Mouse (Mus musculus): ENCODE results near the gene Atg7.

Gene Atg7

GRCm38 (mm10) chr6:114826889-114827288, 184.0 kb downstream of the Atg7 start:
- no peak for DNase-seq

DNA sequence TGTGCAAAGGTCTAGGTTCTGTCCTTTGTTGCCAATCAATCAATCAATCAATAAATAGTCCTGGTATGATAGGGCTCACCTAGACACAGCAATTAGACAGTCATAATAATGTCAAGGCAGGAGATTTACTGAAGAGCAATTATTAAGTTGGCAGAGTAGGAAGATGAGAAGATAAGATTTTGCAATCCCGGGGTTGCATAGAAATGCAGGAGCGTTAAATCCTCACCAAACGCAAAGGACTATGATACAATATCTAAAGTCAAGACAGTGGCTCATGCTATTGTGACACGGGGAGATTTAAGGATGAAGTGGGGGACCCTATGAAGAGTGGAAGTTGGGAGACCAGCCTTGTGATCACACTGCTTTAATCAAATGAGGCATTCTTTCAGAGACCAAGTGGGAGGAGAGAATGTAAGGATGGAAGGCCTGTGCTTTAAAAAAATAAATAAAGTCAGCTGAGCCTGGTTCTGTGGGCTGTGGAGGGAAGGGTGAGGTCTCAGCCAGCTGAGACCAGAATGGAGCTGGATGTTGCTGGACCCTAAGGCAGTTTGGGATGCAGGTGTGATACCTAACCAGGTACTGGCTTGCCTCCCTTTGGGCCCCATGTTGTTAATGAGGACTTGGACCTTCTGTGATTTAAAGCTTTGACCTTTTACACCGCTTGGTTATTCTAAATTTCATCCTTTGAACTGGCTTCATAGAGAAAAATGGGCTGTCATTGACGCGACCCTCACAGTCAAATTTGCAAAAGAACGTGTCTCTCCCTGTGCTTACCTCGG, 187.0 kb downstream of the Atg7 start:
- no peak for DNase-seq

DNA sequence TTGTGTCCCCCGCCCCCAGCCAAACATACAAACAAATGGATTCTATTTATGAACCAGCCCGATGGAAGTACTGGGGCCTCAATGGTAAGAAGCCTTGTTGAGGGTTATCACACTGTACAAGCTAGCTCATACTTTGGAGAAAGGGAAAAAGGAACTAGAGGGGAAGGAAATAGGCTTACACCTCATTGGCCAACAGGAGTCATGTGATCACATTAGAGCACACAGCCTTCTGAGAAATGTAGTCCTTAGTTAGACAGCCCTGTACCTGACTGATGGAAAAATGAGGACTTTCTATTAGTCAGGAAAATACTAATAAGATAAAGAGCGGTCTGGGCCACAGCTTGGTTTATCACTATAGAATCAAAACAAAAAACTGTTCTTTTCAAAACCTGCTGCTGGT, 188.9 kb downstream of the Atg7 start:
- no peak for DNase-seq

GRCm38 (mm10) chr6:114833058-114833685, 190.3 kb downstream of the Atg7 start:
- no peak for DNase-seq

GRCm38 (mm10) chr6:114833791-114834346, 191.0 kb downstream of the Atg7 start:
- DNase-seq = no peak

DNA sequence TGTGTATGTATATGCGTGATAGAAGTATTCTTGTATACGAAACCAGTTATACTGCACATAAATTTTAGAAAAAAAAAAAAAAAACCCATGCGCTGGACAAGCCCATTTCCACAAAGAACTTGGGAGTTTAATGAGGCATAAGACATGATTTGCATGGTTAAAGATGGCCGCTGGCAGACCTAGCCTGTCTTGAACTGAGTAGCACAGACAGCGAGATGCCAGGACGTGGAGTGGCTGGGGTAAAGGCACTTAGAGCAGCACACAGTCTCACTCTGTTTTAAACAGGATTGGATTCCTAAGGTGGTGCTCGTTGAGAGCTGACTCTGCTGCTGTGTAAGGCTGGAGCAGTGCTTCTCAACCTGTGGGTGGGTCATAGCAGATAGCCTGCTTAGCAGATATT, 192.4 kb downstream of the Atg7 start:
- no peak for DNase-seq

GRCm38 (mm10) chr6:114835752-114836151, 192.9 kb downstream of the Atg7 start:
- DNase-seq = no peak

GRCm38 (mm10) chr6:114836433-114836832, 193.5 kb downstream of the Atg7 start:
- DNase-seq = no peak

DNA sequence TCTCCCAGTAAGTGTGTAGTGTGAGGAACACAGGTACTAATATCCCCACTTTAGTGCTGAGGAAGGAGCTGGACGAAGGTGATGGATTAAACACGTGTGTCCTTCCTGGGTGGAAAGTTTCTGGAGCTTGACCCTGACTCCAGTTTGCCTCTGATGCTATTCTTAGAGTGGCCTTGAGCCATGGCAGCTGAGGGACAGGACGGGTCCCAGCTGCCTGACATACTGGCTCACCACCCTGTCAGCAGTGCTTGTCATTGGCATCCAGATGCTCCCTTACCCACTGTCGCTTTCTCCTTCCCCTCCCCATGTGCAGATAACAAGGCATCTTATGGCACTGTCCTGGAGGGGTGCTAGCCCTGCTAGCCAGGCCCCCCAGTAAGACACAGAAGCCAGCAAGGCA, 196.0 kb downstream of the Atg7 start:
- no peak for DNase-seq

DNA sequence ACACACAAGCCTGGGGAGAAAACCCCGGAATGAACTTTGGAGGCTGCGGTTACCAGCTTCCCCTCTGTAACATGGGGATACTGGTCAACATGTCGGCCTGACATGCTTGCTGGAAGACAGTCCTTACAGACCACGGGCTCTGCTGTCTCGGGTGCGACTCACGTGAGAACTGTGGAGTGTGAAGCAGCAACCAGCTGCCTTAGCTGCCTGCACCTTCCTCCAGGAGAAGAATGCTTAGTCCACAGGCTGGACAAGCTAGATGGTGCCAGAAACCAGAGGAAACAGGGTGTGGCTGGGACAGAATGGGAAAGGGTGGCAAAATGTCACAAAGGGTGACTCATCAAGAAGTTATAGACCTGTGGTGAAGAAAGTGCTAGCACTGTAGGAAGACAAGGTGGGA, 197.1 kb downstream of the Atg7 start:
- no peak for DNase-seq

GRCm38 (mm10) chr6:114842131-114842530, 199.2 kb downstream of the Atg7 start:
- no peak for DNase-seq

DNA sequence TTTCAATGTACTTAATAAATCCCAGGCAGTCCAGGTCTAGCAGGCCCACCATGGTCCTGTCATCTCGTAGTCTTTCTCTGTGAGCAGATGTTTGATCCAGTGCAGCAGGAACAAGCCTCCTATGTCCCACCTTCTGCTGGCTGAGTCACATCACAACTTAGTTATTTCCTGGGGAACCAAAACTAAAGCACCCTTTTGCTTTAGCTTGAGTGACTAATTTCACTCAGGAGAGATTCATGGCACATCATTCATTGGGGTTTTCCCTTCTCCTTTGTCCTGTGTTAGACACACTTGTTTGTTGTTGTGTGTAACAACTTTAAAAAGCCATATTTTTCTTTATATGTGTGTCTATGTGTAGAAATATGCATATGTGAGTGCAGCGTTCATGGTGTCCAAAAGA, 200.0 kb downstream of the Atg7 start:
- no peak for DNase-seq

- no peak for DNase-seq
Measured at GRCm38 (mm10) chr6:114846153-114846772, 203.4 kb downstream of the Atg7 start.

DNA sequence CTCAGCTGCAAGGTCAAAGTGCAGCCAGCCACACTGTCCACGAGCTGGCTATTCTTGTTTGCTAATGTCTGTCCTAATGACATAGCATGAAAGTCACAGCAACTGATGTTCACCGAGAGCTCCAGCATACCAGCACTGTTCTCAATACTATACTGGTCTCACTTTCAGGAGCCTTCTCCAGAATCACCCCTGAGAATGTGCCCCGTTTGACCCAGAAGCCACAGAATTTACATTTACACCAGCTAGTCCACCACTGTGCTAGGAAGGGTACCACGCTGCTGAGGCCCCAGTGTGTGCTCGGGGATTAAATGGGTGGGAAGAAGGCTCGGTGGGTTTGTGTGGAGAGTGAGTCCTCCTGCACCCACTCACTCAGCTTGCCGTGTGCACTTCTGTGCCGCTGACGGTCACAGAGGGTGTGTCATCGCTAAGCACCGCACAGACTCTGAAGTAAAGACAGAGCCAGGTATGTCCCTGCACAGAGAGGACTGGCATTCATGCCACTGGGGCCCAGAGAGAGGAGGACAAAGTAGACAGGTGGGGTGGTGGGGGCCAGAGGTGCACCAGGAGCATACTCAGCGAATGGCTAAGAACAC, 204.8 kb downstream of the Atg7 start:
- DNase-seq = no peak

GRCm38 (mm10) chr6:114848761-114849160, 205.9 kb downstream of the Atg7 start:
- no peak for DNase-seq

GRCm38 (mm10) chr6:114849787-114850186, 206.9 kb downstream of the Atg7 start:
- no peak for DNase-seq

DNA sequence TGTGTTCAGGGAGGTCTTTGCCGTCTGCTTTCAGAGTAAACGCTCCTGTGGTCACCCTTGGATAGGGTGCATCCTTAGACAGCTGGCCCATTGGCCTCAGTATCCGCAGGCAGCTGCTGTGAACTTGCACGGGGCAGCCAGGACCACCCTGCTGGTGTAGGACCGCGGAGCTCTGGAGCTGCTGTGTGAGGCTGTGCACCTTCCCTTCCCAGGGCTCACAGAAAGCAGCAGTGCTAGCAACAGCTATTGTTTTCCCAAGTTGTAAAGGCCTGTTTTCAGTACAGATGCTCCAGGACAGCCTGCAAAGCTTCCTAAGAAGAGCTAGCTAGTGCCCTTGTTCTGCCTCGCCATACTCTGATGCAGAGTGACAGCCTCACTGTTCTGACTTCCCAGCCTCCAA, 208.8 kb downstream of the Atg7 start:
- DNase-seq = no peak

GRCm38 (mm10) chr6:114852739-114853138, 209.8 kb downstream of the Atg7 start:
- no peak for DNase-seq

DNA sequence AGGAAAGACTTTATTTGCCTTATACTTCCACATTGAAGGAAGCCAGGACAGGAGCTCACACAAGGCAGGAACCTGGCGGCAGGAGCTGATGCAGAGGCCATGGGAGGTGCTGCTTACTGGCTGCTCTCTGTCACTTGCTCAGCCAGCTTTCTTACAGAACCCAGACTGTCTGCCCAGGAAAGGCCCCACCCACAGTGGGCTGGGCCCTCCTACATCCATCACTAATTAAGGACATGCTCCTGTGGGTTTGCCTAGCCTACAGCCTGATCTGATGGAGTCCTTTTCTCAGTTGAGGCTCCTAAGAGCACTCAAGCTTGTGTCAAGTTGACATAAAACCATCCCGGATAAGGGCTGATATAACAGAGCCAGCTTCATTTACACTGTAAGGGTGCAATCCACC, 211.5 kb downstream of the Atg7 start:
- DNase-seq = no peak

- no peak for DNase-seq
Measured at GRCm38 (mm10) chr6:114855644-114856043, 212.7 kb downstream of the Atg7 start.

DNA sequence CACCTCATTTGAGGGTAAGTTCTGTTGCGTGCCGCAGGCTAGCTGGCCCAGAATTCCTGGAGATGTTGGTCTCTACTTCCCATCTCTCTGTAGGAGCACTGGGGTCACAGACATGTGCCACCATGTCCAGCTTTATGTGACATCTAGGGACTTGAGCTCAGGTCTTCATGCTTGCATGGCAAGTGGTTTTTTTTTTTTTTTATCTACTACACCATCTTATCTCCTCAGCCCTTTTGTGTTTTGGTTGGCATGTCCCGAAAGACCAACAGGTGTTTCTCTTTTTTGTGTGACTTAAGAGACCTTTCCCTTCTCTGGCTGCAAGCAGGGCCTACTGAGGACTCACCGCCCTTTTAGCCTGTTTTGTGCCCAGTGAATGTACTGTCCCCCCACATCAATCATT, 213.6 kb downstream of the Atg7 start:
- no peak for DNase-seq

GRCm38 (mm10) chr6:114857996-114858721, 215.3 kb downstream of the Atg7 start:
- no peak for DNase-seq

DNA sequence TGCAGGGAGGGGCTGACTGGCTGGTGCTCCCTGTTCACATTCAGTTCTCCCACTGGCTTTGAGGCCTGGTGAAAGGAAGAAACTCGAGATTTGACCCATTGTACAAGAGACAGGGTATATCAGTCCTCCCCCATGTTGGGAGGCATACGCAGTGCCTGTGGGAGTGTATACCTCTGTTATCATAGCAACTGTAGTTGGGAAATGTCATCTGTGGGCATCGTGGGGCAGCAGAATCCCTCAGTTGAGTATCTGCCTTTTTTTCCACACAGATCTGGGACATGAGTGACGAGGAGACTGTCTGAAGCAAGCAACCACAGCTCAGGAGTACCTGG, 215.8 kb downstream of the Atg7 start:
- no peak for DNase-seq

Data from thymus, adult 18-20 months (tissue).